Mouse (Mus musculus) left cerebral cortex, adult 8-10 months (tissue): ENCODE results near the gene Midn. TPM values are rescaled to one million over a fixed set of nuclear protein-coding genes. Genes with fewer than 3 reads are reported as not detected.

Source experiments
- DNase-seq, 2 experiments: peaks; one replicate each; pipeline ENCODE4 v3.0.0; 2022; ENCODE audit warnings: low spot score in 2 of 2
- total RNA-seq, 4 experiments: library from RNA; stranded (reverse); gene quantifications; 2 replicates each; pipeline ENCODE4 v1.2.4; 2022

Gene Midn
- total RNA-seq, 4 experiments from 2014 or later = 48.5 to 76.4 (median 64.1) TPM

- no peak for DNase-seq
Measured at GRCm38 (mm10) chr10:80189999-80190398, 41.9 kb downstream of the Midn start.

GRCm38 (mm10) chr10:80190491-80191051, 42.5 kb downstream of the Midn start:
- no peak for DNase-seq

GRCm38 (mm10) chr10:80193976-80194375, 45.9 kb downstream of the Midn start:
- no peak for DNase-seq

GRCm38 (mm10) chr10:80194441-80194840, 46.4 kb downstream of the Midn start:
- DNase-seq = no peak

GRCm38 (mm10) chr10:80196167-80196566, 48.1 kb downstream of the Midn start:
- no peak for DNase-seq

GRCm38 (mm10) chr10:80196778-80197581, 48.9 kb downstream of the Midn start:
- DNase-seq = no peak

- DNase-seq = peak in 1 of 2 experiments; percentile 68
Measured at GRCm38 (mm10) chr10:80199440-80200008, 51.5 kb downstream of the Midn start.

GRCm38 (mm10) chr10:80200485-80200884, 52.4 kb downstream of the Midn start:
- no peak for DNase-seq

GRCm38 (mm10) chr10:80204055-80204454, 56.0 kb downstream of the Midn start:
- no peak for DNase-seq

GRCm38 (mm10) chr10:80207201-80207600, 59.1 kb downstream of the Midn start:
- no peak for DNase-seq

- DNase-seq = no peak
Measured at GRCm38 (mm10) chr10:80207676-80208075, 59.6 kb downstream of the Midn start.

Other genes starting within 250 kb of the Midn start
- gene Med16, start 239.3 kb upstream of the Midn start, total RNA-seq = 10 to 100 TPM; 51.9 to 68.0 (median 61.4) TPM
- not detected for gene Gm26602, start 237.4 kb upstream of the Midn start, total RNA-seq
- gene Kiss1r, start 231.3 kb upstream of the Midn start, total RNA-seq = 1 to 10 TPM; 5.8 to 8.3 (median 6.4) TPM
- gene R3hdm4, start 227.1 kb upstream of the Midn start, total RNA-seq = 100 to 1,000 TPM; 312 to 357 (median 346) TPM
- 1 to 10 TPM; 5.0 to 7.8 (median 7.5) TPM for gene Arid3a, start 221.2 kb upstream of the Midn start, total RNA-seq
- gene Wdr18, start 188.1 kb upstream of the Midn start, total RNA-seq = 10 to 100 TPM; 38.5 to 48.2 (median 44.6) TPM
- under 1 TPM; 0.23 to 0.30 (median 0.24) TPM for gene Grin3b, start 177.6 kb upstream of the Midn start, total RNA-seq
- gene Tmem259, start 163.9 kb upstream of the Midn start, total RNA-seq = 100 to 1,000 TPM; 105 to 117 (median 113) TPM
- 1 to 10 TPM; 5.4 to 6.7 (median 6.3) TPM for gene Cnn2, start 159.7 kb upstream of the Midn start, total RNA-seq
- gene Abca7, start 151.8 kb upstream of the Midn start, total RNA-seq = 10 to 100 TPM; 11.0 to 12.3 (median 12.0) TPM
- 1 to 10 TPM; 3.6 to 9.6 (median 6.0) TPM for gene Arhgap45, start 131.6 kb upstream of the Midn start, total RNA-seq
- 10 to 100 TPM; 64.7 to 80.4 (median 72.9) TPM for gene Polr2e, start 108.5 kb upstream of the Midn start, total RNA-seq
- 100 to 1,000 TPM; 472 to 551 (median 538) TPM for gene Gpx4, start 101.1 kb upstream of the Midn start, total RNA-seq
- gene Sbno2, start 42.7 kb upstream of the Midn start, total RNA-seq = 10 to 100 TPM; 16.2 to 32.0 (median 20.3) TPM
- gene Stk11, start 32.5 kb upstream of the Midn start, total RNA-seq = 100 to 1,000 TPM; 102 to 111 (median 109) TPM
- gene Atp5d, start 9.6 kb upstream of the Midn start, total RNA-seq = 100 to 1,000 TPM; 306 to 342 (median 330) TPM
- gene Cbarp, start 7.4 kb upstream of the Midn start, total RNA-seq = 100 to 1,000 TPM; 328 to 363 (median 358) TPM
- 100 to 1,000 TPM; 124 to 159 (median 143) TPM for gene Cirbp, start 17.7 kb downstream of the Midn start, total RNA-seq
- gene 1600002K03Rik, start 24.7 kb downstream of the Midn start, total RNA-seq = 1 to 10 TPM; 4.1 to 6.0 (median 5.5) TPM
- gene Efna2, start 31.2 kb downstream of the Midn start, total RNA-seq = 1 to 10 TPM; 6.8 to 9.1 (median 7.7) TPM
- 10 to 100 TPM; 41.9 to 51.7 (median 44.1) TPM for gene Mum1, start 78.2 kb downstream of the Midn start, total RNA-seq
- gene Ndufs7, start 100.8 kb downstream of the Midn start, total RNA-seq = 100 to 1,000 TPM; 214 to 225 (median 218) TPM
- 10 to 100 TPM; 28.8 to 33.6 (median 31.1) TPM for gene Gamt, start 112.7 kb downstream of the Midn start, total RNA-seq
- 10 to 100 TPM; 76.4 to 90.1 (median 83.5) TPM for gene Dazap1, start 113.2 kb downstream of the Midn start, total RNA-seq
- gene Rps15, start 144.2 kb downstream of the Midn start, total RNA-seq = 1,000 to 10,000 TPM in 1 of 4 experiments, 100 to 1,000 TPM in 3; 922 to 1,007 (median 961) TPM
- gene Apc2, start 147.7 kb downstream of the Midn start, total RNA-seq = 100 to 1,000 TPM; 107 to 125 (median 116) TPM
- 10 to 100 TPM; 25.7 to 29.0 (median 27.3) TPM for gene 2310011J03Rik, start 172.3 kb downstream of the Midn start, total RNA-seq
- gene Pcsk4, start 181.2 kb downstream of the Midn start, total RNA-seq = 10 to 100 TPM in 1 of 4 experiments, 1 to 10 TPM in 3; 6.7 to 10.2 (median 8.3) TPM
- 10 to 100 TPM; 12.0 to 14.8 (median 13.6) TPM for gene Reep6, start 181.7 kb downstream of the Midn start, total RNA-seq
- gene Adamtsl5, start 200.1 kb downstream of the Midn start, total RNA-seq = 10 to 100 TPM; 10.7 to 12.1 (median 11.5) TPM
- 10 to 100 TPM; 27.8 to 29.4 (median 28.7) TPM for gene Plk5, start 208.2 kb downstream of the Midn start, total RNA-seq
- 10 to 100 TPM; 18.9 to 20.3 (median 19.6) TPM for gene Mex3d, start 239.4 kb downstream of the Midn start, total RNA-seq